Mouse (Mus musculus): ENCODE data around the gene Slc7a11.

DNA sequence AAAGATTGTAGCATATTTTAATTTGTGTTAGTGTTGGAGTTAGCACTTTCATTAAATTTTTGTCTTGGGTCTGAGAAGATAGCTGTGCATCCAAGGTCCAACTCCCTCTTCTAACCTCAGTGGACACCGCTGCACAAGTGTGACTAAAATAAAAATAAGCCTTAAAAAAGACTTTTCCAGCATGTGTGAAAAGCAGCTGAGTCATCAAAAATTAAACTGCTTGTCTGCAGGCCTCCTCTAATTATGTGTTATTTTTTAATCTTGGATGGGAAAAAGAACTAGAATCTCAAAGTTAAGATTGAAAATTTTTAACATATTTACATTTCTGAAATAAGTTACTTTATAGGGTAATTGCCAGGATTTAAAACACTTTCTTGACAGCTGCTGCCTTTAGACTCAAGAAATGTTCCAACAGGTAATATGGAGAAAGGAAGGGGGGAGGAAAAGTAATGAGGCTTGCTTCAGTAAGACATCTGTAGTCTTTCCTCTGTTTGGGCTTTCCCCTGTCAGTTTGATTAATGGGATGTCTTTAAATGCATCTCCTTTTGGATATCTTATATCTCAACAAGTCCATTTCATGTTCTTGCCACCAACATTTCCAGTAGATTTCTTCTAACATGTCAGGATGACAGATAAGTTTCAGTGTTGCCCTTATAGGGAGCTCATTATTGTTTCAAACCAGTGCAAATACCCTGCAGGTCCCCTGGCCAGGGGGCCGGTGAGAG lies 218.9 kb downstream of the Slc7a11 start:
- TF ChIP-seq GATA1 (IDR thresholded peaks at IDR 0.05; ENCODE audit: borderline replicate concordance, low read length) (no peak), FLI1 (IDR thresholded peaks at IDR 0.05; ENCODE audit: low read length) (no peak)

Measured in megakaryocyte, embryonic 14.5 days (primary cell).